Mouse (Mus musculus) ovary, adult 18-20 months (tissue): ENCODE measurements at regions not wholly inside any gene's neighbourhood (a gene's known extent, or its start where the extent isn't known, plus 50 kb on each side); places are given as distances from the start of the nearest gene placed in this dataset.
A peak's percentile ranks its signal among the peaks of the same experiment; 100 is the strongest.

Experiments
- DNase-seq: peaks from one replicate; pipeline ENCODE4 v3.0.0; 2022; ENCODE audit warnings: low spot score, mixed read lengths

DNA sequence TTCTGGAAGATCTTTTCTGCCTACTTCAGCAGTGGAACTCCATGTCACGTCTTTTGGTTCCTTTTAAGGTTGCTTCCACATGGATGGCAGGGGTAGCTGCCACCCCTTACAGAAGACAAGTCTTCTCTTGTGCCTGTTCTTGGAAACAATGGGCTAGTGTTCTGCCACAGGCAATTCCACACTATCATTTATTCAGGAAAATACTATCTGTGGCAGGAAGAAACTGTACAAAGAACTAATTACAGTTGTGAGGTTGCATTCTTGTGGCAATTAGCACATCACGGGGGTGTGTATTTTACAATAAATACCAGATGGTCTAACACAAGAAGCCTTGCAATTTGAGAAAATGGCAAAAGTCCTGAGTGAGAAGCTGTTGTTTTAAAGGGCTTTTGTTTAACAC is 489.8 kb downstream of the Ccdc50 start:
- DNase-seq: no peak

DNA sequence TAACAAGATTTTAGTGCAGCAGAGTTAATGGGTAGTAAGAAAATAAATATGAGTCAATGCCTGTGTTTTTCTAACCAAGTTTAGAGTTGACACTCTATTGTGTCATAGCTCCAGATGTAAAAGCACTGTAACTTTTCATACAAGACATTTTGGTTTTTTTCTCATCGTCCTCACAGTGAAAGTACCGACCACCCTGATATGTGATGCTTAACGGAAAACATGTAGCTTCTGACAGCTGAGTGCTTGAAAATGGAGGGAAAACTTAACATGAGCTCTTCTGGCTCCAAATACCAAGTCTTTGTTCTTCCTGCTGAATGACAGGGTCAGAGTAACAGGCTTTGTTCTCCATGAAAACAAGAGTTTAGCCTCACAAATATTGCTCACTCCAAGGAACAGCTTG is 490.3 kb downstream of the Ccdc50 start:
- DNase-seq: no peak

DNA sequence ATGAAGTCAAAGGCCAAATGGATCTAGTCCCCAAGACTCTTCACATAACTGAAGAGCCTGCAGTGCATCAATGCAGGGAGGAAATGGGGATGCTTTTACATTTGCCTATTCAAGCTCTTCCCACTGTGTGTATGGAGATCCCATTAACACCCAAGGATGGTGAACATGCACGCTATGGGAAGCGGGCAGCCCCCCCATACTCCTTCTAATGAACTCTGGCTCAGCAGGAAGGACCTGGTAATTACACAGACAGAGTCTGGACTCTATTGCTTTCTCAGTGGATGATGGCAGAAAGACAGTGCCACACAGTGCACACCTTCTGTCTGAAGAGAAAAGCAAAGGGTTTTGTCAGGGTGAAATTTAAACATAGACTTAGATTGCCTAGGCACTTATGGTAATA is 495.7 kb downstream of the Ccdc50 start:
- DNase-seq: no peak

DNA sequence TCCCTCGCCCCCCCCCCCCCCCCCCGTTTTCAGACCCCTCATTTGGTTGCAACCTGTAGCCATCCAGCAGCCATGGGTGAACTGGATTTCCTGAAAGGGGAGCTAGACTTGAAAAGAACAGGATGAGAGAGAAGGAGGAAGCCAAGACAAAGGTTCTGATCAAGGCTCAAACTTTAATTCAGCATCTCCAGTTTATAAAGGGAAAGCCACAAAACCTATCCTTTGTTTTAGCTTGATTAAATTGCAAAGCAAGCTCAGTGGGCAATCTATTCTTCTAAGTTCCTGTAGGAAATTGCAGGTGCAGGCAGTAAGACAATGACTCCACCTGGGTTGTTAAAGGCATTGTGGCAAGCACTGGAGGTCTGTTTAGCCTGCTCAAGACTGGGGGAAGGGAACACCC is 517.4 kb downstream of the Ccdc50 start:
- DNase-seq: no peak

DNA sequence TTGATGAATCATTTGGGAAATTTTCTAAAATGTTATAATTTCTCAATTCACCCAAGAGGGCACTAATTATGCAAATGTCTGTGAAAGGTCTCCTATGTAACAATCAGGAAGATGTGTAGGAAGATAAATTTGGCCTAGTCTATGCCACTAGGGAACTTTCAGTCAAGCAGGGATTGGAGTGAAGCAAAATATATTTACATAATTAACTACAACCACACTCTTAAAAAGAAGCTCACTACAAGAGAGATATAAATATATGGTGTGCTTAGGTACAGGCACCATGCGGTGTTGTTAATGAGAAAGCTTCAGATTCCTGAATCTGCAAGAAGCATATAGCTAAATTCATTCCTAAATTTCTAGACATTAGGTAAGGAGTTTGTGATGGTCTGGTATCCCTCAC is 526.8 kb downstream of the Ccdc50 start:
- no peak for DNase-seq

DNA sequence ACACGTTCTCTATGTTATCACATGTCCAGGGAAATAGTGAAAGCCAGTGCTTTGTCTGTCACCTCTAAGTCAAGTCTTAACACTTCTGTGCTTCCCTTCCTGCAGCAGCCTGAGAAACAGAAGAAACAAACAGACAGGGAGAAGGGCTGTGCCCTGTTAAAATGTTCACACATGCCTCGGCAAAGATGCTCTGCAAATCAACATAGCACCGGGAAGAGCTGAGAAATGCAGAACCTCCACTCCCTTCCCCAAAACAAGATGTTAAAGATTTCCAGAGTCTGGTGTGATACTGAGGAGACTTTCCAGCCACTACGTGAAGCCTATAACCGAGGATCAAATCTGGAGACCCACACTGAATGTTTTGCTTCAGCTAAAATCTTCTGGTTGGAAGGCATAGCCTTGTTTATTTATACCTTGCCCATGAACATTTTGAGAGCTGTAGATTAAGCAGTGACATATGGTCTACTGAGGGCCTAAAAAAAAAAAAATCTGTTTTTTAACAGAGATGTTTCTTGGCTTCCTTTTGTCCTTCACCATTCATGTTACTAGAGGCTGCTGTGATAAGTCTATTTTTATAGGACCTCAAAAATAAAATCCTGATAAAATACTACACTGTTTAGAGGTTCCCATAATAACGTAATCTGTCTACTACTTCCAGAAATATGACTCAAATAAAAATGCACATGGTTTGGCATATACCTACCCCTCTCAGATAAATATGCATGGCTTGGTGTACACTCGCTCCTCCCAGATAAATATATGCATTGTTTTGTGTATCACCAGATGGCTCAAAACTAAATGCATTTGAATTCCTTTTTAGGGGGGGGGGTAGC is 537.1 kb downstream of the Ccdc50 start:
- no peak for DNase-seq

DNA sequence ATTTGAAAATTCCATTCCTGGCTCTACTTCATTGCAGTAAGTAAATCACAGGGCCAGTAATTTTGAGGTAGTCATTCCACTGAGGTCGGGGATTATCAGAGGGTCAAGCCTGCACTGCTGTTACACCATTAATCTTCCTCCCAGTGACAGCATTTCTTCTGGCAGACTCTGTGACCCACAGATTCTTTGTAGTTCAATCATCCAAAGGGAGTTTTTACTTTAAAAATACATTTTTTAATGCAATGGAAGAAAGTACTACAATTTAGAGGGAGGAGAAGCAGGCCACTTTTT is 537.6 kb downstream of the Ccdc50 start:
- no peak for DNase-seq

DNA sequence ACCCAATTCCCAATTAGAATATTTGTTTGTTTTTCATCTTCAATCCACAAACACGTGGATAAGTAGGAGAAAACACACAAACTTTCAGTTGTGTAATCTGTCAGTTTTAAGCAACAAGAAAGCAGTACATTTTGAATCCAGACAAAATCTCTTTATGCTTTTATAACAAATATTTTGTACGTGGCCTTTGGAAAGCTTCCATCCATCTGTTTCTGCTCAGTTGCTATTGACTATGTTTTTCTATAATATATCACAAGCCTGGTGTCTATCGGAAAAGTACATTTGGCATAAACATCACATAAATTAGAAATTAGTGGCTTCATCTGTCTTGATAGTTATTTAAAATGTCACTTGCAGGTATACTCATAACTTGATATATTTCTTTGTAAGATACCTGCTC is 560.6 kb downstream of the Ccdc50 start:
- DNase-seq: no peak

DNA sequence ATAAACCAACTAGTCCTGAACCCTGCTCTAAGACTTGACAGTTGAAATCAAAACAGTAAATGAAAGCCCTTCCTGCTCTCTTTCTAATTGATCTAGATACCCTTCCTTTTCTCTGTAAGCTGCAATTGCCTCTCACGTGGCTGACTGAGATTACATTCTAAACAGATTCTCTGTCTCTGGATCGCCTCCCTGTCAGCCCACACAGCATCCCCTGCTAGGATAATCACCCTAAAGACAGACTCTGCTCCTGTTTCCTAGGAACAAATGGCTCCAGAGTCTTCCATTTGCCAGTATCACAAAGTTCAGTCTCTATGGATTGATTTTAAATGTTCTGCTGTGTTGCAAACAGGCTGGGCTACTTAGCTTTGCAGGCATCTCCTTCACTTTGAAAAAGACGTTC is 561.1 kb downstream of the Ccdc50 start:
- DNase-seq: no peak

DNA sequence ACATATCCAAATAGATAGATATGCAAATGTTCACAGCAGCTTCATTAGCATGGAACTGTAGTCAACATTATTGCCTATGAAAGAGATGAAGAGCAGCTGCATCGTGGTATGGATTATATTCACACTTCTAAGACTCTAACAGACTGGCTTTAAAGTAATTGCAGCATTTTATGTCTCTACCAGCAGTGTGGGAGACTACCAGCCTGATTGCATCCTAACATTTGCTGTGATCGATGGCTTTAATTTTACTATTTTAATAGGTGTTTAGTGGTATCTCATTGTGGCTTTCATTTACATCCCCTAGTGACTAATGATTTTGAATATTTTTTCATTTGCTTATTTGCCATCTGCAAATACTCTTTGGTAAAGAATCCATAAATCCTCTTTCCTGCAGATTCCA is 574.1 kb downstream of the Ccdc50 start:
- DNase-seq: no peak

DNA sequence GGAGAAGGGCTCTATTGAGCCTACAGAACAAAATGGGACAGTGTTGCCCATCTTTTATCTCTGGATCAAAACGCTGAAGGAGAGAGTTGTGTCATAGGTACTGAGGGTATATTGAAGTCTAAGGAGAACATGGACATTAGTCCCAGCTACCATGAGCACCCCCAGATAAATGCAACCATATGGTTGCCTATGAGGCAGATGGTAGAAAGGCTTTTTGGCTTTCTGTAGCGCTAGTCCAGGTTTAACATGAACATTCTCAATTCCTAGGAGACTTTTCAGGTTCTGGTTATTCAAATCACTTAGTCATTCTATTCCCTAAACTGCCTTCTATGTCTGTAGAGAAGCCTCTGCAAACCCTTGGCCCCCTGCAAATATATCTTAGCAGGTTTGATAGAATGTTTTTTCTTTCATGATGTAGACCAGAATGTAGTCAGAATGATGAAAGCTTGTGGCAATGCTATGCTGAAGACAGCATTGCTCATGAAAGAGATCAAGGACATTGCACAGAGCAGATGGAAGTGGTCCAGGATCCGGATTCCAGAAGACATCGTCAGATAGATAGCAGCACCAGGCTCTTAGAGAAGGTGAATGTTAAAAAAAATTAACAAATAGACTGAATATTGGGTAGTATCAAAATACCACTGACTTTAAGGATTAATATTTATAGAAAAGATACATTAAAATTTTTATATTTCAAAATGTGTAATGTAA is 590.2 kb downstream of the Ccdc50 start:
- no peak for DNase-seq

DNA sequence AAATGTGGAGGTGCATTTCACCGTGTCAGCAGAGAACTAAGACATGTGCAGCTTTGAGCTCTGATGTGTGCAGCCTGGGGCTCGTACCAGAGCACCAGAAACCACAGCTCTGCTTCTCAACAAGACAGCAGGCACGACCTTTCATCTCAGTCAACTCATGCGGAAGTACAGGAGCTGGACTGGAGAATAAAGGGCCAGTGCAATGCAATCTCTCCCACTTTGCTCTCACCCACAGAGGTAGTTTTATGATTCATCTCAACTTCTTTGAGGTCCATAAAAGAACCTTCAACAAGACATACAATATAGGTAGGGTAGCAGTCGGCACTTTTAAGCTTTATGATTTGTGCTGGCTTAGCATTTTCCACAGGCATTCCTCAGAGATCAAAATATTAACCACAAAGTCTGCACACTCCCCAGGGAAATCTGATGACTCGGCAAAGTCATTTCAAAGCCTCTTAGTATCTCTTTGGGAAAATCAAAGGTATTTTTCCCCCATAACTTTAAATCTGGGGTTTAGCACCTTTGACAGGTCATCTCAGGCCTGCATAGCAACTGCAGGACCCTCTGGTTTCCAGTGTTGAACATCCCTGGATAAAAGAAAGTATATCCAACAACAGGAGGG is 626.7 kb downstream of the Ccdc50 start:
- no peak for DNase-seq

DNA sequence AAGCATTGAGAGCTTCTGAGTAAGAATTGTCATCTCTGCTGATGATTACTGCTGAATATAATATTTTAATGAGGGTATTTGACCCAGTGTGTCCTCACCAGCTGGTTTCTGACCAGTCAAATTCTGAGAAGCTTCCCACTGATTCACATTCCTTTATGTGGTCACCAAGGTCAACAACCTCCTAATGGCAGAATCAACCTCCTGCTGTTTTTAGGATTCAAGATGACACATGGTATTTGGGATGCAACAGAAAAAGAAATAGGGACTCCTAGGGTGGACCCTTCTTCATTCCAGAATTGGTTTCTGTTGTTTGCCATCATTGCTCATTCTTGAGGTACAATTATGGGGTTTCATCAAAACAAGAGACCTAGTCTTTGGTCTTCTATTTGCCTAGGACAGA is 629.6 kb downstream of the Ccdc50 start:
- no peak for DNase-seq

DNA sequence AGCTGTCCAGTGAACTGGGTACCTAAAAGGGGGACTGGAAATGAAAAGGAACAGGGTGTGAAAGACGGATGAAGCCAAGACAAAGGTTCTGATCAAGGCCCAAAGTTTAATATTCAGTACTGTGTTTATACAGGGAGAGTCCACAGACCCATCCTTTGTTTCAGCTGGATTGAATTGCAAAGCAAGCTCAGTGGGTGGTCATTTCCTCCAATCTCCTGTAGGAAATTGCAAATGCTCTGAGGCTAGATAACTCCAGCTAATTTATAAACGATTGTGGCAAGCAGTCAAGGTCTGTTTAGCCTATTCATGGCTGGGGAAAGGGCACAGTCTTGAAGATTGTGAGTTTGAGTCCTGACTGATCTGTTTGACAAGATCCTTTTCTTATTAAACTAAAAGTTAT is 650.3 kb downstream of the Ccdc50 start:
- DNase-seq: no peak

DNA sequence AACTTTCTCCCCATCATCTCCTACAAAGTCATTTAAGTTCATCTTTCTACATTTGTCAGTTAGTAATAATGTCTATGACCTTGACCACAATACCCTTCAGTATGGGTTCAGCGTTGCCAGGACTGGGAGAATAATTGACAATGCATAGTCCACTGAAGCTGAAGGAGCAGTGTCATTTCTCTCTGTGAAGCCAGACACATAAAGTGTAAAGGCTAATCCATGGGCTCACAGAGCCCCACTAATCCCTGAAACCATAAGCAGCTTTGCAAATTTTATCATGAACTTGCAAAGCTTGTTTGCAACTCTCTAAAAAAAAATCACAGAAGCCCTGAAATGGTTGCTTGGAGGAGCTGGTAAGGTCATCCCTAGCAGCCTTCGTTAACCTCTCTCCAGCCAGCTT is 654.4 kb downstream of the Ccdc50 start:
- DNase-seq: no peak

DNA sequence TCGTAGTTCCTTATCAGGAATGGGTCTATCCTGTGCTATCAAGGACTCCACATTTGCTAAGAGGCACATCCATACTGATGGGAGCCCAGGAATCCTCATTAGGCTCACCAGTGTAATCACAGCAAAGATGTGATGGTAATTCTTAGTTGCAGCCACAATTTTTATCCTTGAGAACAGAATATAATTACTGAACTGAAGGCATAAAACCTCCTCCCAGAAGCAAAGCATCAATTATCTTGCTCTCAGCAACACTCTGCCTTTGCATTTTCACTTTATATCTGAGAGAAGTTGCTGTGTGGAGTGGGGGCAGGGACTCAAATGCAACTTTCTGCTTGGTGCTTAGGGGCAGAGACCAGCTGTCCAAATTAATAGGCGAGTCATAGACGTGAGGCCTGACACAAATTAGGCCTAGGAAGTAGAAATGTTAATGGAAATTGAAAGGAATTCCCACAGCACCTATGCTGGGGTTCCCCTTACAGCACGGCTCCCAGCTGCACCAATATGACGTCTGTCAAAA is 676.2 kb downstream of the Ccdc50 start:
- DNase-seq: no peak

DNA sequence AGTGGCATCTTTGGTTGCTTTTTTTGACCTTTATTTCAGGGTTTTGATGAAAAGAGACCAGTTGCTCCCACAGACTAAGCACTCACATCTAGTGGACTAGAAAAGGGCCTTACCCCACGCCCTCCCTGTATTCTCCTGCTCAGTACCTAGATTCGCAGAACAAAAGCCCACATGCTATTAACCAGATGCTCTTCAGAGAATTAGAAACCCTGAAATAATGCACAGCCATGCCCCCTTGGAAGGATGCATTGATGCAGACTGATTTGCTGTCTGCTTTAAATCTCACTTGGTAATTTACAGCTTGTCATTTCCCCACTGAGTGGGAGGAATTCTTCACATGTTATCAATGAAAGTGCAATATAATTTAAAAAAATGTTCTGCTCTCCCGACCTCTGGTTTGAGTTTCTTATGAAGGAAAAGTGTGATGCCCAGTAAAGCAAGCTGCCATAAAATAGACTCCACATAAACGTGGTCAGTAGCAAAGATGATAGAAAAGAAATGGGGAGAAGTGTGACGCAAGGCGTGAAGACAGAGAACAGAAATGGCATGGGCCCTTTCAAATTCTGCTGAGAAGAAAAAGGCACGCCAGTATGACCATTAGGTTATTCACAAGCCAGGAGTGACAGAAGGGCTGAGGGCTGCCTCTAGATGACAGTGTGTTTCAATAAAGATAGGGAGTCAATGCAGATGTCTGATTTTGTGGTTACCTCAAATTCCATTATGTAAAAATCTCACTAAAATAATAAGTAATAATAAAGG is 669.8 kb downstream of the Fgf12 start:
- DNase-seq: no peak

DNA sequence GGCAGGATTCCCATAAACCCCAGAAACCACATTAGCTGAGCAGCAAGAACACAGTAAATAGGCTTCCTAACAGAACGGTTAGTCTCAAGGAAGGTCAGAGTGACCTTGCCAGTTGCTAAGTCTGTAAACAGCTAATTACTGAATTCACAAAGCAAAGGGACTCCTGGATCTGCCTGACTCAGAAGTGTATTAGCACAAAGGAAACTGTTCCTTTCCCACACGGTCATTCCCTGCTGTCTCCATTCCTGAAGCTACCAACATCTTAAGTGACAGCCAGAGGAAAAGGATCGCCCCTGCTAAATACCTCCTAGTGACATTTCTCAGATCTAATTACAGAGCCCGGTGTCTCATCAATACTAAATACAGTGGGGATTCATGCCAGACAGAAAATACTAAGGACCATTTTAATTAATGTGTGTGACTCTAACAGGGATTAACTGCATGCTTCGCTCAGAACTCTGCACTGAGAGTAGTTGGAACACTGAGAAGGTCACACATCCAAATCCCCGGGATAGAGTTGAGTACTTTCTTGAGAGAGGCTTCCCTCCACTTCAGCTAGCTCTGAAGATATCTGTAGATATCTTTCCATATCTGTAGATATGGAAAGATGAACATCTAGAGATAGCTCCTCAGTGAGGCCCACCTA is 663.3 kb downstream of the Fgf12 start:
- DNase-seq: no peak

DNA sequence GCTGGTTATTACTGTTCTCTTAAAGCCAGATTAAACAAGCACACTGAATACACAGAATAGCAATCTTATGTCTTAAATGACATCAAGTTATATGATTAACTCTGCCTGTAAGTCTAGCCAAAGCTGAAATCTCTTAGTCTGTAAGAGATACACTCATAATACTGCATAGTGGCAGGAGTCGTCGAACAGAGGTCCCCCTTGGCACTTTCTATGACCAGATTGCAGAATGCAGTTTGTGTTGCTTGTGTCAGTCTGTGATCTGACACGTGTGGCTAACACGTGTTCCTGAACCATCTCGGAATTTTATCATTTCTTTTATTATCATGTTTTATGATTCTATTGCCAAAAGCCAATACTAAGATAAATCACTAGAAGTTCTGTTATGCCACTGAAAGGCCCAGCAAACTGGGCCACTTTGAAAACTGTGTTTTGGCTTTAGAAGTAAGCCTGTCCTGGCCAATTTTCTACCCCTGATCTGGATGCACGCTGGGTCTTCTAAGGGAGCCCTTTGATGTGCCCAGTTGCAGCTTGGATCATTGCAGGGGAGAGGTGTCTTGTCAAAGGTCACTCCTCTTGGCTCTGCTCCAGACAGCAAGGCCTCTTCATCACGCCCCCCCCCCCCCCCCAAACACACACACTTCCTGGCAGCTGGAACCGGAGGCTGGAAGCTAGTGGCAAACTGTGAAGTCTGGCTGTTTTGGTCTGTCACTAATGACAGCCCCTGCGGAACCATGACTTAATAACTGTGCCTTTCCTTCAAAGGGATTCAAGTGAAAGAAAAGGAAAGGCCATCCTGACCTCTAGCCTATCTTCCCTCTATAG is 648.4 kb downstream of the Fgf12 start:
- peak; percentile 13 for DNase-seq

DNA sequence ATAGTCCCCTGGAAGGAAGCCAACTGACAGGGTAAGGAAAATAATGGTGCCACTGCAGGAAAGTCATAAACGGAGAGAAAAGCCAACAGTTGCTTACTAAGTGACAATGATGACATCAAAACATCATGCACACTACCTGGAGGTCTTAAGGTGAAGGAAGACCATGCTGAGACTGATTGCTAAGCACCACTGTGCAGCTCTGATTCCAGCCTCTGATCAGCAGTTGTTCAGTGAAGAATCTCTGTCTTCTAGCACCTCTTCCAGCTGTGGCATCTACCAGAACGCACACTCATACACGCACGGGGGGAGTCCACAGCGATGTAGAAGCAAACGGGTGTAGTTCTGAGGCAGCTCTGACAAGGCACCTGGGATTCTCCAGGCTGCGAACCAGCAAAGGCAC is 647.8 kb downstream of the Fgf12 start:
- no peak for DNase-seq

DNA sequence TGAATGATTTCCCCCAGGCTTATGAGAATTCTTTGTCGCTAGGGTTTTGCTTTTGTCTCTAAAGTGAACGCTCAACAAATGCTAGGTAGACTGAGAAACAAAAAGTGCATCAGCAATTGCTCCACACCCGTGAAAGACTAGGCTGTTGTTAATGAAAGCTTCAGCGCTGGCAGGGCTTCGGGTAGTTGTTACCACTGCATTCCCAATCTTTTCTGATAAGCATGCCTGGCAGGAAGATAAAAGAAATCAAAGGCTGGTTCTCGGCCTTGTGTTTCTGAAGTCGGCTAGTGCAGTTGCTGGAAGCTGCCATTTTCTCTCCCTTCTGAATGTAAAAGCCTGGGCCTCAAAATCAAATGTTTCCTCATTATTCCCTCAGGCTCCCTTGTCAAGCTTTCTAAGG is 647.0 kb downstream of the Fgf12 start:
- peak; percentile 51 for DNase-seq
